Mouse (Mus musculus): ENCODE data around the gene Mrps18c.

- TF ChIP-seq CTCF (IDR thresholded peaks at IDR 0.05; ENCODE audit: control insufficient read depth, insufficient read depth, insufficient replicate concordance, low read depth, low read length), result no peak
- no peak; the same call in 1 of the 2 replicates for TF ChIP-seq POLR2A (IDR thresholded peaks at IDR 0.05; ENCODE audit: control insufficient read depth, low read depth, low read length)
These were observed 46.1 kb downstream of the Mrps18c start for GRCm38 (mm10) chr5:100844485-100844884.

All from testis, adult 2 months (tissue).